Mouse (Mus musculus): ENCODE results near the gene Rsc1a1. TPM values are rescaled to one million over a fixed set of nuclear protein-coding genes. Genes with fewer than 3 reads are reported as not detected.

The Rsc1a1 gene
- polyA plus RNA-seq, 1 experiment from 2014 or later: 1.4 TPM

- Histone ChIP-seq H3K4me2 (ENCODE audit: low read length) (peak overlapping the region; percentile 62), H3K4me1 (replicated peaks; ENCODE audit: control insufficient read depth, insufficient read depth, low read length) (peaks cover 22% of the 10 kb centered on the region), H3K27me3 (replicated peaks; ENCODE audit: control insufficient read depth, insufficient read depth, low read length) (no peaks in the 10 kb centered on the region), H3K27ac (ENCODE audit: low read length) (peak overlapping the region; percentile 62), H3K9ac (replicated peaks; ENCODE audit: low read depth, low read length) (peak overlapping the region; percentile 90), H3K4me3 (replicated peaks; ENCODE audit: low read length) (peak overlapping the region; percentile 93), H3K9me3 (ENCODE audit: control insufficient read depth, low read length) (no peaks in the 10 kb centered on the region), H3K36me3 (ENCODE audit: control insufficient read depth, insufficient read depth) (no peaks in the 10 kb centered on the region)
- WGBS: 7% methylated on average over 13 of the region's 13 CpGs
- ATAC-seq: peak; percentile 69
Measured at GRCm38 (mm10) chr4:141723673-141724068, 38.3 kb upstream of the Rsc1a1 start.

GRCm38 (mm10) chr4:141722731-141723672 lies 37.6 kb upstream of the Rsc1a1 start, which contains the start of gene Ddi2:
Gene Ddi2 (minus strand): TSS chr4:141723419.
- H3K36me3 ChIP-seq (ENCODE audit: control insufficient read depth, insufficient read depth): no peaks in the 10 kb centered on the region
- H3K4me3 ChIP-seq (replicated peaks; ENCODE audit: low read length): peak within 1 kb of the TSS; percentile 93
- no peaks in the 10 kb centered on the region for H3K9me3 ChIP-seq (ENCODE audit: control insufficient read depth, low read length)
- WGBS: under 1% methylated on average over 83 of the region's 105 CpGs
- H3K27me3 ChIP-seq (replicated peaks; ENCODE audit: control insufficient read depth, insufficient read depth, low read length): no peaks in the 10 kb centered on the region
- H3K27ac ChIP-seq (ENCODE audit: low read length): peak within 1 kb of the TSS; percentile 89
- ATAC-seq: peak; percentile 95
- peak within 1 kb of the TSS; percentile 78 for H3K4me2 ChIP-seq (ENCODE audit: low read length)
- peaks cover 22% of the 10 kb centered on the region for H3K4me1 ChIP-seq (replicated peaks; ENCODE audit: control insufficient read depth, insufficient read depth, low read length)
- H3K9ac ChIP-seq (replicated peaks; ENCODE audit: low read depth, low read length): peak within 1 kb of the TSS; percentile 90

GRCm38 (mm10) chr4:141721961-141722360 lies 36.6 kb upstream of the Rsc1a1 start:
- WGBS: 72% methylated on average over 6 of the region's 6 CpGs
- Histone ChIP-seq H3K27ac (ENCODE audit: low read length) (no peak overlapping the region), H3K4me1 (replicated peaks; ENCODE audit: control insufficient read depth, insufficient read depth, low read length) (peaks cover 22% of the 10 kb centered on the region), H3K4me3 (replicated peaks; ENCODE audit: low read length) (peak overlapping the region; percentile 93), H3K4me2 (ENCODE audit: low read length) (peak overlapping the region; percentile 78), H3K9ac (replicated peaks; ENCODE audit: low read depth, low read length) (no peak overlapping the region), H3K27me3 (replicated peaks; ENCODE audit: control insufficient read depth, insufficient read depth, low read length) (no peaks in the 10 kb centered on the region), H3K36me3 (ENCODE audit: control insufficient read depth, insufficient read depth) (no peaks in the 10 kb centered on the region), H3K9me3 (ENCODE audit: control insufficient read depth, low read length) (no peaks in the 10 kb centered on the region)
- ATAC-seq: no peak

GRCm38 (mm10) chr4:141720761-141721523 lies 35.5 kb upstream of the Rsc1a1 start:
- no peak for ATAC-seq
- H3K27ac ChIP-seq (ENCODE audit: low read length): no peak overlapping the region
- peaks cover 22% of the 10 kb centered on the region for H3K4me1 ChIP-seq (replicated peaks; ENCODE audit: control insufficient read depth, insufficient read depth, low read length)
- H3K4me2 ChIP-seq (ENCODE audit: low read length): no peak overlapping the region
- no peaks in the 10 kb centered on the region for H3K36me3 ChIP-seq (ENCODE audit: control insufficient read depth, insufficient read depth)
- H3K9ac ChIP-seq (replicated peaks; ENCODE audit: low read depth, low read length): no peak overlapping the region
- WGBS: 85% methylated on average over 6 of the region's 6 CpGs
- H3K9me3 ChIP-seq (ENCODE audit: control insufficient read depth, low read length): no peaks in the 10 kb centered on the region
- no peaks in the 10 kb centered on the region for H3K27me3 ChIP-seq (replicated peaks; ENCODE audit: control insufficient read depth, insufficient read depth, low read length)
- no peak overlapping the region for H3K4me3 ChIP-seq (replicated peaks; ENCODE audit: low read length)

- Histone ChIP-seq H3K4me2 (ENCODE audit: low read length) (no peak overlapping the region), H3K4me3 (replicated peaks; ENCODE audit: low read length) (no peak overlapping the region), H3K27me3 (replicated peaks; ENCODE audit: control insufficient read depth, insufficient read depth, low read length) (no peaks in the 10 kb centered on the region), H3K4me1 (replicated peaks; ENCODE audit: control insufficient read depth, insufficient read depth, low read length) (peaks cover 22% of the 10 kb centered on the region), H3K9ac (replicated peaks; ENCODE audit: low read depth, low read length) (no peak overlapping the region), H3K9me3 (ENCODE audit: control insufficient read depth, low read length) (no peaks in the 10 kb centered on the region), H3K36me3 (ENCODE audit: control insufficient read depth, insufficient read depth) (no peaks in the 10 kb centered on the region), H3K27ac (ENCODE audit: low read length) (no peak overlapping the region)
- ATAC-seq: no peak
- WGBS: 97% methylated on average over 1 of the region's 1 CpGs
Measured at GRCm38 (mm10) chr4:141719304-141719703, 33.9 kb upstream of the Rsc1a1 start.

GRCm38 (mm10) chr4:141717633-141718032 lies 32.2 kb upstream of the Rsc1a1 start:
- H3K36me3 ChIP-seq (ENCODE audit: control insufficient read depth, insufficient read depth): no peaks in the 10 kb centered on the region
- no peak overlapping the region for H3K9ac ChIP-seq (replicated peaks; ENCODE audit: low read depth, low read length)
- H3K27me3 ChIP-seq (replicated peaks; ENCODE audit: control insufficient read depth, insufficient read depth, low read length): no peaks in the 10 kb centered on the region
- ATAC-seq: no peak
- H3K4me3 ChIP-seq (replicated peaks; ENCODE audit: low read length): no peak overlapping the region
- H3K27ac ChIP-seq (ENCODE audit: low read length): no peak overlapping the region
- H3K4me1 ChIP-seq (replicated peaks; ENCODE audit: control insufficient read depth, insufficient read depth, low read length): peaks cover 16% of the 10 kb centered on the region
- H3K9me3 ChIP-seq (ENCODE audit: control insufficient read depth, low read length): no peaks in the 10 kb centered on the region
- 84% methylated on average over 4 of the region's 4 CpGs for WGBS
- no peak overlapping the region for H3K4me2 ChIP-seq (ENCODE audit: low read length)

GRCm38 (mm10) chr4:141715027-141715426 lies 29.6 kb upstream of the Rsc1a1 start:
- H3K9me3 ChIP-seq (ENCODE audit: control insufficient read depth, low read length): no peaks in the 10 kb centered on the region
- WGBS: 83% methylated on average over 2 of the region's 2 CpGs
- no peaks in the 10 kb centered on the region for H3K36me3 ChIP-seq (ENCODE audit: control insufficient read depth, insufficient read depth)
- H3K27ac ChIP-seq (ENCODE audit: low read length): no peak overlapping the region
- no peaks in the 10 kb centered on the region for H3K27me3 ChIP-seq (replicated peaks; ENCODE audit: control insufficient read depth, insufficient read depth, low read length)
- no peak overlapping the region for H3K4me2 ChIP-seq (ENCODE audit: low read length)
- H3K4me3 ChIP-seq (replicated peaks; ENCODE audit: low read length): no peak overlapping the region
- no peak overlapping the region for H3K9ac ChIP-seq (replicated peaks; ENCODE audit: low read depth, low read length)
- ATAC-seq: no peak
- H3K4me1 ChIP-seq (replicated peaks; ENCODE audit: control insufficient read depth, insufficient read depth, low read length): no peaks in the 10 kb centered on the region; the same call in 1 of the 2 replicates

GRCm38 (mm10) chr4:141713598-141714142 lies 28.3 kb upstream of the Rsc1a1 start:
- WGBS: 95% methylated on average over 5 of the region's 5 CpGs
- Histone ChIP-seq H3K4me2 (ENCODE audit: low read length) (no peak overlapping the region), H3K27me3 (replicated peaks; ENCODE audit: control insufficient read depth, insufficient read depth, low read length) (no peaks in the 10 kb centered on the region), H3K36me3 (ENCODE audit: control insufficient read depth, insufficient read depth) (peaks cover 3% of the 10 kb centered on the region), H3K4me1 (replicated peaks; ENCODE audit: control insufficient read depth, insufficient read depth, low read length) (no peaks in the 10 kb centered on the region), H3K9me3 (ENCODE audit: control insufficient read depth, low read length) (no peaks in the 10 kb centered on the region), H3K9ac (replicated peaks; ENCODE audit: low read depth, low read length) (no peak overlapping the region), H3K4me3 (replicated peaks; ENCODE audit: low read length) (no peak overlapping the region), H3K27ac (ENCODE audit: low read length) (no peak overlapping the region)
- no peak for ATAC-seq

GRCm38 (mm10) chr4:141711250-141711649 lies 25.9 kb upstream of the Rsc1a1 start:
- Histone ChIP-seq H3K4me2 (ENCODE audit: low read length) (no peak overlapping the region), H3K27ac (ENCODE audit: low read length) (no peak overlapping the region), H3K4me1 (replicated peaks; ENCODE audit: control insufficient read depth, insufficient read depth, low read length) (no peaks in the 10 kb centered on the region), H3K27me3 (replicated peaks; ENCODE audit: control insufficient read depth, insufficient read depth, low read length) (no peaks in the 10 kb centered on the region), H3K9ac (replicated peaks; ENCODE audit: low read depth, low read length) (no peak overlapping the region), H3K4me3 (replicated peaks; ENCODE audit: low read length) (no peak overlapping the region), H3K36me3 (ENCODE audit: control insufficient read depth, insufficient read depth) (peaks cover 3% of the 10 kb centered on the region), H3K9me3 (ENCODE audit: control insufficient read depth, low read length) (no peaks in the 10 kb centered on the region)
- WGBS: 93% methylated on average over 1 of the region's 1 CpGs
- ATAC-seq: no peak
